Mouse (Mus musculus) neural tube, embryonic 14.5 days (tissue): Measurements from ENCODE around the gene Pitpna. TPM values are rescaled to one million over a fixed set of nuclear protein-coding genes. Genes with fewer than 3 reads are reported as not detected.

Source experiments
- ATAC-seq: fragments of 200-750 bp; cut with Nextera tagmentation; 2 replicates; pipeline ENCODE4 v1.8.0; 2017; ENCODE audit warnings: low read depth, mild to moderate bottlenecking, moderate TSS enrichment, moderate library complexity
- H3K27ac ChIP-seq: fragments of 300-500 bp; sonication (generic); 2 replicates; pipeline ENCODE4 v1.5.1; 2014; ENCODE audit warnings: low read depth, mild to moderate bottlenecking, control low read depth, low read length, moderate library complexity, mixed read lengths
- H3K27me3 ChIP-seq: fragments of 300-500 bp; sonication (generic); 2 replicates; pipeline ENCODE4 v1.6.1; 2014; ENCODE audit warnings: low read length; ENCODE audit not compliant: control insufficient read depth, insufficient read depth
- H3K36me3 ChIP-seq: fragments of 300-500 bp; sonication (generic); 2 replicates; pipeline ENCODE4 v1.6.1; 2014; ENCODE audit warnings: low read length, mixed read lengths; ENCODE audit not compliant: control insufficient read depth, insufficient read depth
- H3K4me1 ChIP-seq: fragments of 300-500 bp; sonication (generic); 2 replicates; pipeline ENCODE4 v1.6.1; 2014; ENCODE audit warnings: low read length; ENCODE audit not compliant: control insufficient read depth, insufficient read depth
- H3K4me2 ChIP-seq: fragments of 300-500 bp; sonication (generic); 2 replicates; pipeline ENCODE4 v1.6.1; 2014; ENCODE audit warnings: mild to moderate bottlenecking, low read depth, low read length, control low read depth
- H3K4me3 ChIP-seq: fragments of 300-500 bp; sonication (generic); 2 replicates; pipeline ENCODE4 v1.5.1; 2014; ENCODE audit warnings: low read depth, low read length, control low read depth, mixed read lengths
- H3K9ac ChIP-seq: fragments of 300-500 bp; sonication (generic); replicated peaks from 2 replicates; pipeline ENCODE4 v1.6.1; 2014; ENCODE audit warnings: low read depth, mild to moderate bottlenecking, control low read depth, low read length, mixed read lengths
- H3K9me3 ChIP-seq: fragments of 300-500 bp; sonication (generic); 2 replicates; pipeline ENCODE4 v1.6.1; 2016; ENCODE audit warnings: low read length; ENCODE audit not compliant: control insufficient read depth
- WGBS: fragments of 180-500 bp; shearing (Covaris S2); extraction: QIAGEN DNeasy Blood & Tissue Kit; methylation state at CpG from one replicate; pipeline ENCODE4 v1.1.7; 2014; 5-methylcytosine and 5-hydroxymethylcytosine counted together
- polyA plus RNA-seq: library from polyadenylated mRNA; unstranded; fragments of >200 nt; fragmentation: Nextera tagmentation; extraction: Ambion mirVana; gene quantifications from 2 replicates; pipeline ENCODE4 v1.2.1, GENCODE M21; 2014

Gene Pitpna
- polyA plus RNA-seq, 1 experiment from 2014 or later: 128 TPM

DNA sequence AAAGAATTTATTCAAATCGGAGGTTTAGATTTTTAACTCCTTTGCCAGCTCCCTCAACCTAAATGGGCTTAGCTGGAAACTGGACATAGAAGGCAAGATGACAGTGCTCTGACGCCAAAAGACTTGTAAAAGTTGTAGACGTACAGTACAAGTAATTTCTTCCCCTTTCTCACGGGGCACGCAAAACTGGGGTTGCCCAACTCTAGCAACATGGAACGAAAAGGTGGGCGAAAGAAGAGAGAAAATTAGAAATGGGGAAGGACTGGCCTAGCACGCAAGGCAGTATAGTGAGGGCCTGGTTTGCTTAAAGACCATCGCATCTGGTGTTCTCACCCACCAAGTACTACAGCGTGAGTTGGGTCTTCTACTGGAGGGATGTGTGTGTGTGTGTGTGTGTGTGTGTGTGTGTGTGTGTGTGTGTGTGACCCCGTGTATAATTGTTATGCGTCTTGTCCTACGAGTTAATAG lies 63.1 kb downstream of the Pitpna start:
- H3K9me3 ChIP-seq: no peaks in the 10 kb centered on the region
- H3K27ac ChIP-seq: no peak overlapping the region
- H3K4me2 ChIP-seq: peak overlapping the region; percentile 83
- H3K27me3 ChIP-seq: peaks cover 9% of the 10 kb centered on the region; the same call in 1 of the 2 replicates
- peak overlapping the region; percentile 41 for H3K4me3 ChIP-seq
- H3K4me1 ChIP-seq: peaks cover 11% of the 10 kb centered on the region
- H3K9ac ChIP-seq: peak overlapping the region; percentile 61; the same call in 1 of the 2 replicates
- no peak for ATAC-seq
- 46% methylated on average over 13 of the region's 13 CpGs for WGBS
- no peaks in the 10 kb centered on the region for H3K36me3 ChIP-seq

DNA sequence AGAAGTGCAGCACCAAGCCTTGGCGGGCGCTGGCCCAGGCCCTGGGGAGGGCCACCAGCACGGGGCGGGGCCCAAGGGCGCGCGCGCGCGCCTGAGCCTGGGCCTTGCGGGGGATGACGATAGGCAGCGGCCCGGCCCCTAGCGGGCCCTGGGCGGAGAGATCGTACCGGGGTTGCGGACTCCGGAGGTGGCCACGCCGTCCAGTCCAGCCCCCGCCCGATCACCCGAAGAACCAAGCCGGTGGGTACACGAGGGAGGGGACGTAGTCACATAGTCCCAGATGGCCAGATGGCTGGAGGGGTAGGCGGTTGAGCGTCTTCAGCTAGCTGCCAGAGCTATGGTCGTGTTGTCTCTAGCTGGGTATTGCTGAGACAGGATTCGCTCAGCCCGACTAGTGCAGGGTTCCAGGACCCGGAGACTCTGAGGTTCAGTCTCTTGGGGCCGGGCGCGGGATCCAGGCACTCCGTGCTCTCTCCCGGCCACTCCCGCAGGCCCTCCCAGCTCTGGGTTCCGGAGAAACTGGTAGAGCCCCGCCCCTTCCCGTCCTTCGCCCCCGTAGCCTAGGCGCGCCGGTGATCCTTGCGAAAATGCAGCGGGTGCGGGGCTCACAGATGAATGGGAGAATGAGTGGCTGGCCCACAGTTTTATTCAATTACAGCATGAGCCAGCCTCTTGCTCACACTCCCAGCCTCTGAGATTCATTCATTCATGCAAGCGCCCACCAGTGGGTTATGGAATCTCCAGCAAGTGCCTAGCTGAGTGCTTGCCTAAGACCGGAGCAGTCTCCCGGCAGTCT lies 63.7 kb downstream of the Pitpna start:
- Histone ChIP-seq H3K36me3 (no peaks in the 10 kb centered on the region), H3K27ac (peak overlapping the region; percentile 40; the same call in 1 of the 2 replicates), H3K9me3 (no peaks in the 10 kb centered on the region), H3K27me3 (peaks cover 15% of the 10 kb centered on the region), H3K4me1 (peaks cover 16% of the 10 kb centered on the region), H3K9ac (peak overlapping the region; percentile 61), H3K4me2 (peak overlapping the region; percentile 83), H3K4me3 (peak overlapping the region; percentile 41)
- WGBS: 1% methylated on average over 48 of the region's 54 CpGs
- ATAC-seq: peak; percentile 57

DNA sequence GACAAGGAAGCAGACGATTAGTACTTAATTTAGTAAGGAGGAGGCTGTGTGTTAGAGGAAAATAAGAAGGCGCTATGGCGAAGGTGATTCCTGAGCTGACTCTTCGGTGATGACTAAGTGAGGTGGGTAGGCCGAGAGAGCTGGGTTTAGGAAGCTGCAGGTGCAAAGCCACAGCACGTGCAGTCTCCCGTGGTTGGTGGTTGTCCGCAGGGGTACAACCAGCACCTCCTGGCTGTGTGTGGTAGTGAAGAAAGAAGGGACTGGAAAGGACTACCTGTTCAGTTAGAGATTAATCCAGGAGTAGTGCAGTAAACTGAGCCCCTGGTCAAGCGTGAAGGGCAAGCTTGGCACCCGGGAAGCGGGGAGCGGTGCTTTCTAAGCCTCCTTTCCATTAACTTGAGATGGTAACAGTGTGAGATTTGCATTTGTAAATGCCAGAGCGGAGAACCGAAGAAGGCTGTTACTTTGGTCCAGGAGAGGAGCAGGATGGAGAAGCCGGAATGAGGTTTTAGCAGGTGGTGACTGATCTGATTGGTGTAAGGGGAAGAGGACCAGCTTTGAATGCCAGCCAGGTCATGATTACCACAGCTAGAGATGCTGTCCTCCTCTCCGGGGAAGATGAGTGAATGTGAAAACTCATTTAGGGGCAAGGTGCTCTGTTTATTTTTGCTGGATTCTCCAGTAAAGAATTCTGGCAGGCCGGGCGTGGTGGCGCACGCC lies 64.5 kb downstream of the Pitpna start:
- H3K4me3 ChIP-seq: peak overlapping the region; percentile 41
- peak overlapping the region; percentile 83 for H3K4me2 ChIP-seq
- peak overlapping the region; percentile 61 for H3K9ac ChIP-seq
- H3K9me3 ChIP-seq: no peaks in the 10 kb centered on the region
- 19% methylated on average over 20 of the region's 20 CpGs for WGBS
- H3K27ac ChIP-seq: no peak overlapping the region
- H3K4me1 ChIP-seq: peaks cover 16% of the 10 kb centered on the region
- H3K27me3 ChIP-seq: peaks cover 17% of the 10 kb centered on the region
- no peak for ATAC-seq
- no peaks in the 10 kb centered on the region for H3K36me3 ChIP-seq

DNA sequence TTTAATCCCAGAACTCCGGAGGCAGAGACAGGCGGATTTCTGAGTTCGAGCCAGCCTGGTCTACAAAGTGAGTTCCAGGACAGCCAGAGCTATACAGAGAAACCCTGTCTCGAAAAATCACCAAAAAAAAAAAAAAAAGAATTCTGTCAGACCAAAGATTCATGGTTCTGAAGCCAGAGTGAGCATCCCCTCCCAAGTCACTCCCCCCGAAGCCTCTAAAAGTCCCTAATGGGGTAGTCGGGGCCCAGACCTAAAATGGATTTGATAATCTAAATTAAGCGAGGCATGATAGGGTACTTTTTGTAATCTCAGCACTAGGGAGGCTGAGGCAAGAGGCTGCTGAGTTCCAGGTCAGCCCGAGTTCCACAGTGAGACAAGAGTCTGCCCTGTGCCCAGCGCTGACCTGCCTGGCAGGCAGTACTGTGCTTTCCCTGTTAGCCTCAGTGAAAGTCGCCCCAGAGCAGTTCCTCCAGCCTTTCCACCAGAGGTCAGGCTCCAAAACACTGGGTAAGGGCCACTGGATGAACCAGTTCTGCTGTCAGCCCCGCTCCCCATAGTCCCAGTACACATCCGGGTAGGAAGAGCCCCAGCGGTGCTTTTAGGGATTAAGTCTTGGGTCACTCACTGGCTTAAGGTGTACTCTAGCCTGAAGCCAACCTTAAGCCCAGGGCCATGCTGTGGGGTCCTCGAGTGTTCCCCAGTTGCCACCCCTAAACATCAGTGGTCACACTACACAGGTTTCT lies 65.2 kb downstream of the Pitpna start:
- H3K4me2 ChIP-seq: peak overlapping the region; percentile 64; the same call in 1 of the 2 replicates
- H3K9me3 ChIP-seq: no peaks in the 10 kb centered on the region
- H3K36me3 ChIP-seq: no peaks in the 10 kb centered on the region
- no peak overlapping the region for H3K4me3 ChIP-seq
- WGBS: 26% methylated on average over 14 of the region's 14 CpGs
- no peak for ATAC-seq
- peaks cover 17% of the 10 kb centered on the region for H3K27me3 ChIP-seq
- H3K9ac ChIP-seq: no peak overlapping the region
- H3K27ac ChIP-seq: no peak overlapping the region
- H3K4me1 ChIP-seq: peaks cover 16% of the 10 kb centered on the region

DNA sequence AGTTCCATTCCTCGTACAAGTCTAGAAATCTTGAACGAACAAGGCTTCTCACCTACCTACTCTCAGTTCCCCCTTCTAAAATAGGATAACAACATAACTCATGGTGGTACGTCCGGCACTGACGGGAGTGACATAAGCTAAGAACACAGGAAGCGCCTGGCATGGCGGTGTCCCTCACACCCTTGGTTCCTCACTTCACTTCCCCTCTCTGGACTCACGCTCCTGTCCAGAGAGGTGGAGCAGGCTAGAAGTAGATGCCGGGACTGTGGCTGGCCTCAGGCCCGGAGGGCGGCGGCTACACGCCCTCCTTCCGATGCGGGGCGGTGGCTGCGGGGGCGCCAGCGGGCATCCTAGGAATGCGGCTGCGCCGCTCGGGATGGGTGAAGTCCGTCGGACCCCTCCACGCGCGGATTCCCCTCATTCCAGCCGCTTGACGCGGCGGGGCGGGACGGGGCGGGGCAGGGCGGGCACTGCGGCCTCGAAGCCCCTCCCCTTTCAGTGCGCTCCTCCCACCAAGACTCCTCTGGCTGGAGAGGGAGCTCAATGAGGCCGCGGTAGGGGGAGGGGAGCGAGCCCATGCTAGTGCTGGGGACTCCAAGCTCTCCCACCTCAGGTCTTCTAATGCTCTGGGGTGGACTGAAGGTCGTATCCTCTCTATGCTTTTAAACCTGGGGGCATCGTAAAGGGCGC lies 66.0 kb downstream of the Pitpna start:
- no peak overlapping the region for H3K27ac ChIP-seq

DNA sequence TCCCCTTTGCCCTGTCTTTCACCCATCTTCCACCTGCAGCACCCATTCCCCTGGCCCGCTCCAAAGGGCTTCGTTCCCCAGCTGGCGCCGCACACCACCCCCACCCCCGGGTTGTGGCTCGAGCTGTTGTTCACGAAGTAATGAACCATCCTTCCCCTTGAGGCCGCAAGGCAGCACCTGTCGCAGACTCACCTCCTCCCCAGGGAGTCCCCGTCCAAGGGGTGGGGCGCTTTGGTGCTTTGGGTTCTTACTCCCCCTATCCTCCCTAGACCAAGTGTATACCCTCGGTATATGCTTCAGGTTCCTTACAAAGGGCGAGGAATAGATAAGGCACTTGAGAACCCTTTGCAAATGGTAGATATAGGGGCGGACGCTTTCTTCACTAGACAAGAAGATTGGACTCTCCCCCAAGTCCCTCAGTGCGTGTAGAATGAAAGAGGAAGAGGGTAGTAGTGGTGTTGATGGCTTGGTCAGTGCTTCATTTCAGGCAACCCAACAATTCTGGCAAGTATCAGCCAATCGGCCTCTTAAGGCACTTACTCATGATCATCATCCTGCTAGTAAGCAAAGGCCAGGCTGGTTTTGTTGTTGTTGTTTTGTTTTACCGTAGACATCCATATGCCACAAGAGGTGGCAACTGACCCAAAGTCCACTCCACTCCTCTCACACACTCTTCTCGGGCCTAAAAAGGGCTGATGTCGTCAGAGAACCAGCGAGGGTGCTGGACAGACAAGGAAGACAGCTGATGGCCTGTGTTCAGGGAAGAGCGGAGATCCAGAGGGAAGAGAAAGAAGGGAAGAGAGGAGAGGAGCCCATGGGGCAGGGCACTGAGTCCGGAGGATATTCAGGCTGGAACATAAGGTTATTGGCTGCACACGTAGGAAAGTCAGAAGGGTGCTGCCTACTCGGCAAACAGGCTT lies 66.8 kb downstream of the Pitpna start:
- Histone ChIP-seq H3K9ac (no peak overlapping the region), H3K27ac (no peak overlapping the region), H3K4me3 (peak overlapping the region; percentile 38), H3K4me1 (peaks cover 16% of the 10 kb centered on the region), H3K4me2 (peak overlapping the region; percentile 92), H3K9me3 (no peaks in the 10 kb centered on the region), H3K27me3 (peaks cover 17% of the 10 kb centered on the region), H3K36me3 (no peaks in the 10 kb centered on the region)
- WGBS: 41% methylated on average over 25 of the region's 25 CpGs
- no peak for ATAC-seq

More for the DNA sequence above, 66.0 kb downstream of the Pitpna start:
- WGBS: 1% methylated on average over 40 of the region's 45 CpGs
- Histone ChIP-seq H3K9ac (peak overlapping the region; percentile 46), H3K9me3 (no peaks in the 10 kb centered on the region), H3K4me1 (peaks cover 16% of the 10 kb centered on the region), H3K4me2 (peak overlapping the region; percentile 64), H3K27me3 (peaks cover 17% of the 10 kb centered on the region), H3K4me3 (peak overlapping the region; percentile 38), H3K36me3 (no peaks in the 10 kb centered on the region)
- ATAC-seq: peak; percentile 56

DNA sequence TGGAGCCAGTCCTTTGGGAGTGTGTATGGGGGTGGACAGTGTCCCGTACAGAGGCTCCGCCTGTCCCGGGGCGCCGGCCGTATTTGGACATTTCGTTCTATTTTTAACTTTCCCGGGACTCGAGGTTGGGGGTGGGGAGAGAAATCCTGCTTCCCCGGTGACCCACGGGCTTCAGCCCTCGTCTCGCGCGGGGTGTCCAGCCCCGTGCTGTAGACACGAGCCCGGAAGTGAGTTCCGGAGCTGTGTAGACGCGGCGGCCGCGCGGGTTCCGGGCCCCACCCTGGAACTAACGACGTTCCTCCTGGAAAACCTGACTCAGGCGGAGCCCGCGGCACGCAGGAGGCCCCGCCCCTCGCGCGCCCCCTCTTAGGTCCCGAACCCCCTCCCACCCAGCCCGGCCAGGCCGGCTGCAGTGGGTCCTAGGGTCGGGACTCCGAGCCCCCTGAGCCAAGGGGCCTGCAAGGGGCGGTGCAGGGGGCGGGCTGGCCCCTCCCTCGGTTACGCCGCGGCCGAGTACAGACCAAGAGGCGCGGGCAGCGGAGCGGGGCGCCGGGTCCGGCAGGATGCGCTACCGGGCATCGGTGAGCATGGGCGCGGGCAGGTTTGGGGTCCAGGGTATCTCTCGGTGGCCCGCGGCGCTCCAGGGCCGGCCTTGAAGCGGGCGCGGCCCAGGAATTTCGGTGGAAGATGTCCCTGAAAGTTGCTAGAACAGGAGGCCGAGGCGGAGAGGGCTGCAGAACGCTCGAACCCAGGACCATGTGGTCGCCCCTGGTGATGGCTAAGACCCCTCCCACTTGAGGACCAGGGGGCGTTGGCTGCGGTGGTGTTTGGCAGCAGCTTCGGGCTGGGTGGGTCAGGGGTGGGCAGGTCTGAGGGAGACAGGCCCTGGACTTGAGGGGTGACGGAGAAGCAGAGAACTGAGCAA lies 68.0 kb downstream of the Pitpna start:
- Histone ChIP-seq H3K4me3 (peak overlapping the region; percentile 54), H3K36me3 (no peaks in the 10 kb centered on the region), H3K27me3 (peaks cover 17% of the 10 kb centered on the region), H3K9ac (peak overlapping the region; percentile 65), H3K27ac (no peak overlapping the region), H3K4me2 (peak overlapping the region; percentile 92), H3K4me1 (peaks cover 16% of the 10 kb centered on the region), H3K9me3 (no peaks in the 10 kb centered on the region)
- 3% methylated on average over 61 of the region's 78 CpGs for WGBS
- peak; percentile 48; the same call in 1 of the 2 replicates for ATAC-seq
